13 mouse cellular contexts compared by ENCODE assay signal in genomic region chr7:83401001-83401400, GRCm38 (mm10).
"Had no signal": no experiment of that assay in that cellular context is flagged by ENCODE, and none has a peak within 500 bp of the region (broad histone marks: within the 10 kb centered on the region; RNA-seq: fewer than 3 reads in every experiment).

No protein-coding gene starts in this region.

- DNase-seq: gastrocnemius, adult 2 months; gastrocnemius, postnatal 10 days; gastrocnemius, postnatal 25 days; heart, adult 2 months; heart, postnatal 14 days; heart, postnatal 4 days; kidney, adult 18-20 months; kidney, adult 8-10 months; kidney, postnatal 10 days; kidney, postnatal 25 days; kidney, postnatal 4 days; liver; liver, embryonic 13.5 days had no signal
